Comparison of ENCODE assay signal across 10 mouse cellular contexts in the genomic region with DNA sequence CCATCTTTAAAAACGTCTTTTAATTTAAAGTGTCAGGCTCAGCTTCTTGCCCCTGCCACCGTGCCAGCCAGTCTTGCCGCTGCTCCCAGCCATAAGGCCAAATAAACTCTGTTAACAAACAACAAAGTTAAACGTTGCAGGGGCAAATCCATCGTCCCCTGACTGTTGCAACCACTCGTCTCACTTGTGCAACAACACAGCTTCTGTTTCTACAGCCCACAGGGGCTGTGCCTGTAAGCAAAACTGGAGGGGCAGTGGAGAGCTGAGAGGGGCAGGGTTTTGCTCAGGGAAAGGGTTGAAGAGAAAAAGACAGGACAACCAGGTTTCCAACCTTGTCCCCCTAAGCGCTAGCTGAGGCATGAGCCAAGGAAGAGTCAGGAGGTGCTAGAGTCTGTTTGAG. TPM values are rescaled to one million over a fixed set of nuclear protein-coding genes. Genes with fewer than 3 reads are reported as not detected.
DNase-seq lines count a peak whose midpoint lies in the region; ATAC-seq and TF ChIP-seq lines count a peak whose summit lies in the region.
"Had no signal": no experiment of that assay in that cellular context is flagged by ENCODE, and none has a peak within 500 bp of the region (broad histone marks: within the 10 kb centered on the region; RNA-seq: fewer than 3 reads in every experiment).

No protein-coding gene starts in this region.

- 52% methylated on average over 7 of the region's 7 CpGs for WGBS in heart, embryonic 15.5 days
- 52% methylated on average over 7 of the region's 7 CpGs for WGBS in neural tube, embryonic 12.5 days
- WGBS in liver, embryonic 11.5 days: 40% methylated on average over 7 of the region's 7 CpGs
- 81% methylated on average over 7 of the region's 7 CpGs for WGBS in thymus, adult 2 months

- intact Hi-C loops in heart, postnatal 10 days (cut with DNase I): loop anchor here (1.0 to 5.0 kb wide), 5 partner anchors 33 to 269 kb away; partner anchors contain the start of genes Gm45717, Ifitm2 and Pgghg

- no peaks in the 10 kb centered on the region for H3K27me3 ChIP-seq in heart, embryonic 15.5 days
- H3K27me3 ChIP-seq in neural tube, embryonic 12.5 days (replicated peaks): no peaks in the 10 kb centered on the region
- no peaks in the 10 kb centered on the region for H3K27me3 ChIP-seq in liver, embryonic 11.5 days (replicated peaks; ENCODE audit: control insufficient read depth, insufficient read depth, low read length)
- H3K27me3 ChIP-seq in thymus, adult 2 months (ENCODE audit: control insufficient read depth, insufficient read depth, low read length): no peaks in the 10 kb centered on the region

- peak overlapping the region; percentile 89; the same call in 1 of the 2 replicates for H3K4me2 ChIP-seq in heart, embryonic 15.5 days
- H3K4me2 ChIP-seq in neural tube, embryonic 12.5 days (replicated peaks): peak overlapping the region; percentile 69
- peak overlapping the region; percentile 76 for H3K4me2 ChIP-seq in liver, embryonic 11.5 days

- H3K9ac ChIP-seq in heart, embryonic 15.5 days: no peak overlapping the region
- no peak overlapping the region for H3K9ac ChIP-seq in neural tube, embryonic 12.5 days
- H3K9ac ChIP-seq in liver, embryonic 11.5 days (ENCODE audit: low read depth, low read length): no peak overlapping the region

- no peak overlapping the region for H3K4me3 ChIP-seq in heart, embryonic 15.5 days
- no peak overlapping the region for H3K4me3 ChIP-seq in neural tube, embryonic 12.5 days
- H3K4me3 ChIP-seq in liver, embryonic 11.5 days (ENCODE audit: low read depth, low read length): no peak overlapping the region
- H3K4me3 ChIP-seq in thymus, adult 2 months (ENCODE audit: control insufficient read depth, insufficient read depth, low read length): no peak overlapping the region

- no peak for TF ChIP-seq POLR2A in thymus, adult 2 months (IDR thresholded peaks at IDR 0.05; ENCODE audit: control insufficient read depth, extremely low read depth, insufficient read depth, low read length, poor library complexity)

- H3K4me1 ChIP-seq in heart, embryonic 15.5 days (replicated peaks): peaks cover 4% of the 10 kb centered on the region; the same call in 1 of the 2 replicates
- peaks cover 4% of the 10 kb centered on the region; the same call in 1 of the 2 replicates for H3K4me1 ChIP-seq in neural tube, embryonic 12.5 days
- H3K4me1 ChIP-seq in liver, embryonic 11.5 days (replicated peaks; ENCODE audit: control insufficient read depth, insufficient read depth, low read length): peaks cover 6% of the 10 kb centered on the region
- peaks cover 8% of the 10 kb centered on the region for H3K4me1 ChIP-seq in thymus, adult 2 months (replicated peaks; ENCODE audit: control insufficient read depth, insufficient read depth, low read length)

- no peak for DNase-seq in heart, postnatal 10 days
- no peak for DNase-seq in neural tube, embryonic 10.5 days (ENCODE audit: extremely low spot score, low spot score)
- no peak for DNase-seq in liver, embryonic 11.5 days (ENCODE audit: low spot score)
- DNase-seq in right cerebral cortex, adult 2 months (ENCODE audit: low spot score in 2 of 2): no peak
- DNase-seq in right cerebral cortex, adult 18-20 months: no peak
- no peak for DNase-seq in thymus, adult 2 months

- no peaks in the 10 kb centered on the region for H3K9me3 ChIP-seq in heart, embryonic 15.5 days (replicated peaks)
- no peaks in the 10 kb centered on the region for H3K9me3 ChIP-seq in neural tube, embryonic 12.5 days
- no peaks in the 10 kb centered on the region for H3K9me3 ChIP-seq in liver, embryonic 11.5 days (ENCODE audit: control insufficient read depth, low read length)

- no peak overlapping the region for H3K27ac ChIP-seq in heart, embryonic 15.5 days
- H3K27ac ChIP-seq in neural tube, embryonic 12.5 days: no peak overlapping the region
- H3K27ac ChIP-seq in liver, embryonic 11.5 days (ENCODE audit: low read depth, low read length): peak overlapping the region; percentile 14; the same call in 1 of the 2 replicates
- H3K27ac ChIP-seq in thymus, adult 2 months (ENCODE audit: control insufficient read depth, insufficient read depth, low read length): no peak overlapping the region

- ATAC-seq in heart, embryonic 15.5 days (replicated peaks; ENCODE audit: insufficient number of reproducible peaks, insufficient read depth, low FRiP score, low read depth): no peak
- no peak for ATAC-seq in neural tube, embryonic 12.5 days (ENCODE audit: low FRiP score, low read depth)
- no peak for ATAC-seq in liver, embryonic 11.5 days (replicated peaks; ENCODE audit: low FRiP score)

- TF ChIP-seq CTCF in thymus, adult 2 months (IDR thresholded peaks at IDR 0.05; ENCODE audit: borderline replicate concordance, control insufficient read depth, extremely low read depth, insufficient read depth, low read length, poor library complexity): no peak

- H3K36me3 ChIP-seq in heart, embryonic 15.5 days: no peaks in the 10 kb centered on the region
- H3K36me3 ChIP-seq in neural tube, embryonic 12.5 days: no peaks in the 10 kb centered on the region
- no peaks in the 10 kb centered on the region for H3K36me3 ChIP-seq in liver, embryonic 11.5 days (ENCODE audit: control insufficient read depth, insufficient read depth, low read length)
- H3K36me3 ChIP-seq in thymus, adult 2 months (ENCODE audit: control insufficient read depth, insufficient read depth, low read length): no peaks in the 10 kb centered on the region

RNA-seq across cellular contexts. Expression of gene Cox8b, which starts 7.9 kb away (rescaled TPM):
- 309 and 515 TPM in 2 replicates for polyA plus RNA-seq in heart, embryonic 15.5 days (2015; fragmentation: Nextera tagmentation; extraction: Ambion mirVana)
- total RNA-seq in heart, postnatal 10 days (2021): 1,000 to 10,000 TPM; 1,771 to 1,883 TPM
- polyA plus RNA-seq in neural tube, embryonic 12.5 days (2016; fragmentation: Nextera tagmentation; extraction: Ambion mirVana): 1.9 and 2.2 TPM in 2 replicates
- polyA plus RNA-seq in liver, embryonic 11.5 days (2014; fragmentation: Nextera tagmentation; extraction: Ambion mirVana): 0.97 TPM in 1 of 2 replicates, not detected in the other
- polyA plus RNA-seq in thymus, adult 2 months (2012; rRNA removed): 159 and 231 TPM in 2 replicates
- polyA plus RNA-seq: midbrain, embryonic 14.5 days had no signal

RNA-seq across cellular contexts. Expression of gene Nlrp6, which starts 12.5 kb away (rescaled TPM):
- polyA plus RNA-seq in heart, embryonic 15.5 days (2015; fragmentation: Nextera tagmentation; extraction: Ambion mirVana): 0.24 and 2.8 TPM in 2 replicates
- not detected for total RNA-seq in heart, postnatal 10 days (2021)
- 0.08 TPM in 1 of 2 replicates, not detected in the other for polyA plus RNA-seq in neural tube, embryonic 12.5 days (2016; fragmentation: Nextera tagmentation; extraction: Ambion mirVana)
- 1.3 and 1.9 TPM in 2 replicates for polyA plus RNA-seq in liver, embryonic 11.5 days (2014; fragmentation: Nextera tagmentation; extraction: Ambion mirVana)
- 0.32 and 0.71 TPM in 2 replicates for polyA plus RNA-seq in thymus, adult 2 months (2012; rRNA removed)
- total RNA-seq: heart, adult 8-10 months had no signal

RNA-seq across cellular contexts. Expression of gene Sirt3, which starts 26.1 kb away (rescaled TPM):
- polyA plus RNA-seq in heart, embryonic 15.5 days (2015; fragmentation: Nextera tagmentation; extraction: Ambion mirVana): 54.1 and 55.8 TPM in 2 replicates
- 10 to 100 TPM; 53.4 to 58.2 TPM for total RNA-seq in heart, postnatal 10 days (2021)
- polyA plus RNA-seq in neural tube, embryonic 12.5 days (2016; fragmentation: Nextera tagmentation; extraction: Ambion mirVana): 32.4 and 33.1 TPM in 2 replicates
- 19.9 and 24.5 TPM in 2 replicates for polyA plus RNA-seq in liver, embryonic 11.5 days (2014; fragmentation: Nextera tagmentation; extraction: Ambion mirVana)
- 23.1 and 27.6 TPM in 2 replicates for polyA plus RNA-seq in thymus, adult 2 months (2012; rRNA removed)

RNA-seq across cellular contexts. Expression of gene Psmd13, which starts 26.4 kb away (rescaled TPM):
- 154 and 179 TPM in 2 replicates for polyA plus RNA-seq in heart, embryonic 15.5 days (2015; fragmentation: Nextera tagmentation; extraction: Ambion mirVana)
- total RNA-seq in heart, postnatal 10 days (2021): 100 to 1,000 TPM; 111 to 114 TPM
- polyA plus RNA-seq in neural tube, embryonic 12.5 days (2016; fragmentation: Nextera tagmentation; extraction: Ambion mirVana): 293 and 317 TPM in 2 replicates
- polyA plus RNA-seq in liver, embryonic 11.5 days (2014; fragmentation: Nextera tagmentation; extraction: Ambion mirVana): 162 and 183 TPM in 2 replicates
- 99.7 and 100 TPM in 2 replicates for polyA plus RNA-seq in thymus, adult 2 months (2012; rRNA removed)

RNA-seq across cellular contexts. Expression of gene Pgghg, which starts 33.0 kb away (rescaled TPM):
- polyA plus RNA-seq in heart, embryonic 15.5 days (2015; fragmentation: Nextera tagmentation; extraction: Ambion mirVana): 9.3 and 15.5 TPM in 2 replicates
- 1 to 10 TPM; 7.7 to 8.6 TPM for total RNA-seq in heart, postnatal 10 days (2021)
- 11.2 and 12.2 TPM in 2 replicates for polyA plus RNA-seq in neural tube, embryonic 12.5 days (2016; fragmentation: Nextera tagmentation; extraction: Ambion mirVana)
- polyA plus RNA-seq in liver, embryonic 11.5 days (2014; fragmentation: Nextera tagmentation; extraction: Ambion mirVana): 13.1 and 13.2 TPM in 2 replicates
- polyA plus RNA-seq in thymus, adult 2 months (2012; rRNA removed): 60.1 and 68.6 TPM in 2 replicates

Comparison
In these comparisons a context has a peak if more than half of its experiments do, and no peak if none do; other contexts are left out.
1. RNA of gene Cox8b, which starts 7.9 kb away (polyA plus RNA-seq): 309 to 515 TPM in heart, embryonic 15.5 days and 159 to 231 TPM in thymus, adult 2 months; 1.9 to 2.2 TPM in neural tube, embryonic 12.5 days and 0.97 TPM in liver, embryonic 11.5 days; every median in the first group is over 10 times any median in the second.
2. Peak in every context shown above with its lines, with median percentiles within 50 percentile points of each other: H3K4me2 ChIP-seq.